Comparison of ENCODE assay signal across 8 mouse cellular contexts in the genomic region with DNA sequence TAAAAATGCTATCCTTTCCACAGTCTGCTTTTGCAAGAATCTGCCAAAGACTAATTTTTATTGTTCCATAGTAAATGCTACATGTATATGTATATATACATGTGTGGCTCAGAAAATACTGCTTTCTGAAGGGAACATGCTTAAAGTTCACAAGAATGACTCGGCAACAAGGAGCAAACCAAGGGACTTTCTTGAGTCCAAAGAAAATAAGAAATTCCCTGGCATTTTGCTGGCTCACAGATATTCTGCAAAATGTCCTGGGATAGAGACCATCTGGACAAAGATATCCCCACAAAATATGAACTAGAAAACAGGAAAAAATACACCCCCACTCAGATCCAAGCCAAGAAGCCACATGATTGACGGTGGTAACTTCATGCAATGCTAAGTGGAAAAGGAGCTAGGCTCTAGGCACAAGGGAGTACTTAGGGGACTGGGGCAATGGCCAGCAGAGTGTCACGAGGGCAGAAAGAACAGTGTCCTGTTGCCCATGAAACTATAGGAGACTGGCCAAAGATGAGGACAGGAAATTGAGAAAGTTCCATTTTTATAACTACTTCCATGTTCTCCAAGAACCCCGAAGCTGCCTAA.
DNase-seq lines count a peak whose midpoint lies in the region; ATAC-seq and TF ChIP-seq lines count a peak whose summit lies in the region.

No protein-coding gene starts in this region.

- peak; percentile 34 to 43 for DNase-seq in lung, adult 18-20 months
- DNase-seq in lung, adult 2 months: no peak
- peak; percentile 66 for DNase-seq in heart, adult 8-10 months (ENCODE audit: low spot score)
- no peak for DNase-seq in left cerebral cortex, adult 8-10 months (ENCODE audit: low spot score in 2 of 2)
- DNase-seq in left cerebral cortex, postnatal 14 days (ENCODE audit: low spot score in 2 of 2): no peak
- DNase-seq in cerebellum, adult 11-12 months: no peak

- TF ChIP-seq POLR2A in lung, adult 2 months (IDR thresholded peaks at IDR 0.05; ENCODE audit: borderline replicate concordance, extremely low read depth, low read depth, low read length): no peak

- WGBS in lung, adult 2 months: 58% methylated on average over 4 of the region's 4 CpGs
- 53% methylated on average over 4 of the region's 4 CpGs for WGBS in kidney, embryonic 16.5 days
- 56% methylated on average over 4 of the region's 4 CpGs for WGBS in neural tube, embryonic 12.5 days

- 0 out of 2 replicates have a peak overlapping the region, but pooled peaks have one; percentile 30 for H3K4me2 ChIP-seq in kidney, embryonic 16.5 days (replicated peaks; ENCODE audit: low read depth, low read length)
- peak overlapping the region; percentile 49; the same call in 1 of the 2 replicates for H3K4me2 ChIP-seq in neural tube, embryonic 12.5 days (replicated peaks)

- peak overlapping the region; percentile 16; the same call in 1 of the 2 replicates for H3K27ac ChIP-seq in kidney, embryonic 16.5 days (ENCODE audit: low read length)
- no peak overlapping the region for H3K27ac ChIP-seq in neural tube, embryonic 12.5 days

- no peak for TF ChIP-seq CTCF in lung, adult 2 months (IDR thresholded peaks at IDR 0.05; ENCODE audit: insufficient read depth, low read length)

- no peak overlapping the region for H3K4me3 ChIP-seq in lung, adult 2 months (replicated peaks; ENCODE audit: extremely low read depth, low read depth, low read length)
- H3K4me3 ChIP-seq in kidney, embryonic 16.5 days (ENCODE audit: low read length): no peak overlapping the region
- H3K4me3 ChIP-seq in neural tube, embryonic 12.5 days: no peak overlapping the region

- H3K36me3 ChIP-seq in kidney, embryonic 16.5 days (ENCODE audit: insufficient read depth, low read length): no peaks in the 10 kb centered on the region
- no peaks in the 10 kb centered on the region for H3K36me3 ChIP-seq in neural tube, embryonic 12.5 days

- H3K27me3 ChIP-seq in kidney, embryonic 16.5 days (ENCODE audit: insufficient read depth, low read length): no peaks in the 10 kb centered on the region
- no peaks in the 10 kb centered on the region for H3K27me3 ChIP-seq in neural tube, embryonic 12.5 days (replicated peaks)

- ATAC-seq in kidney, embryonic 16.5 days (ENCODE audit: low FRiP score, low TSS enrichment): peak; percentile 82
- no peak for ATAC-seq in neural tube, embryonic 12.5 days (ENCODE audit: low FRiP score, low read depth)

- H3K4me1 ChIP-seq in lung, adult 2 months (ENCODE audit: control insufficient read depth, insufficient read depth, low read length): no peaks in the 10 kb centered on the region
- 0 out of 2 replicates have a peak, but pooled peaks cover 6% of the 10 kb centered on the region for H3K4me1 ChIP-seq in kidney, embryonic 16.5 days (ENCODE audit: insufficient read depth, low read length)
- peaks cover 13% of the 10 kb centered on the region; the same call in 1 of the 2 replicates for H3K4me1 ChIP-seq in neural tube, embryonic 12.5 days

- H3K9ac ChIP-seq in kidney, embryonic 16.5 days (replicated peaks; ENCODE audit: low read length): no peak overlapping the region
- no peak overlapping the region for H3K9ac ChIP-seq in neural tube, embryonic 12.5 days

- intact Hi-C loops in left cerebral cortex, postnatal 14 days (cut with DNase I): no loop called here

- H3K9me3 ChIP-seq in kidney, embryonic 16.5 days (ENCODE audit: low read length): no peaks in the 10 kb centered on the region
- no peaks in the 10 kb centered on the region for H3K9me3 ChIP-seq in neural tube, embryonic 12.5 days

Comparison
In these comparisons a context has a peak if more than half of its experiments do, and no peak if none do; other contexts are left out.
1. DNase-seq: peak in lung, adult 18-20 months (2 of 2) and heart, adult 8-10 months (single experiment); none in lung, adult 2 months (single experiment), left cerebral cortex, adult 8-10 months (0 of 2), left cerebral cortex, postnatal 14 days (0 of 2) and cerebellum, adult 11-12 months (single experiment).